Mouse (Mus musculus) MEL (cell line): ENCODE results near the gene Rsph10b. TPM values are rescaled to one million over a fixed set of nuclear protein-coding genes. Genes with fewer than 3 reads are reported as not detected.

Experiments used
- DNase-seq: peaks from one replicate; pipeline ENCODE4 v3.0.0; 2011; ENCODE audit warnings: low read depth, low spot score
- H3K27ac ChIP-seq: 2 replicates; pipeline ENCODE4 v1.5.1; 2012; ENCODE audit warnings: low read depth, mild to moderate bottlenecking, control low read depth, low read length, moderate library complexity; ENCODE audit not compliant: control insufficient read depth
- H3K27me3 ChIP-seq, 2 experiments: fragments of 150-350 bp in 1 of 2; sonication (generic) in 1 of 2; 2 replicates each; pipeline ENCODE4 v1.6.1; 2012; ENCODE audit warnings: low read length in 2 of 2, mild to moderate bottlenecking in 2 of 2, improper control_type of control experiment in 1 of 2, moderate library complexity in 1 of 2; ENCODE audit not compliant: insufficient read depth in 2 of 2, control insufficient read depth in 1 of 2
- H3K36me3 ChIP-seq, 2 experiments: 2 replicates each; pipeline ENCODE4 v1.6.1; 2012 to 2014; ENCODE audit warnings: low read length in 2 of 2, improper control_type of control experiment in 1 of 2, inconsistent platforms in 1 of 2, mild to moderate bottlenecking in 1 of 2; ENCODE audit not compliant: insufficient read depth in 2 of 2, control insufficient read depth in 1 of 2
- H3K4me1 ChIP-seq, 2 experiments: fragments of 150-350 bp in 1 of 2; sonication (generic) in 1 of 2; 2 replicates each; pipeline ENCODE4 v1.6.1; 2012; ENCODE audit warnings: low read length in 2 of 2, improper control_type of control experiment in 1 of 2, mild to moderate bottlenecking in 1 of 2; ENCODE audit not compliant: insufficient read depth in 2 of 2, control insufficient read depth in 1 of 2
- H3K4me3 ChIP-seq, 2 experiments: fragments of 150-350 bp in 1 of 2; sonication (generic) in 1 of 2; 2 replicates each; pipeline ENCODE4 v1.5.1; 2012; ENCODE audit warnings: low read depth in 2 of 2, low read length in 2 of 2, mild to moderate bottlenecking in 2 of 2, moderate library complexity in 2 of 2, control low read depth in 1 of 2, improper control_type of control experiment in 1 of 2; ENCODE audit not compliant: control insufficient read depth in 1 of 2, insufficient read depth in 1 of 2
- H3K79me2 ChIP-seq: 2 replicates; pipeline ENCODE4 v1.6.1; 2012; ENCODE audit warnings: mild to moderate bottlenecking, low read length, moderate library complexity; ENCODE audit not compliant: control insufficient read depth, poor library complexity, insufficient read depth
- H3K9ac ChIP-seq: 2 replicates; pipeline ENCODE4 v1.6.1; 2012; ENCODE audit warnings: low read depth, mild to moderate bottlenecking, control low read depth, low read length, moderate library complexity; ENCODE audit not compliant: control insufficient read depth, poor library complexity, severe bottlenecking
- H3K9me3 ChIP-seq: fragments of 150-350 bp; sonication (generic); replicated peaks from 2 replicates; pipeline ENCODE4 v1.6.1; 2012; ENCODE audit warnings: mild to moderate bottlenecking, low read length, improper control_type of control experiment, moderate library complexity; ENCODE audit not compliant: insufficient read depth
- CTCF ChIP-seq, 3 experiments: IDR thresholded peaks in 2 of 3; conservative IDR thresholded peaks in 1 of 3; 2 replicates each; pipeline ENCODE4 v1.5.1; 2011 to 2012; ENCODE audit warnings: low read length in 3 of 3, low read depth in 2 of 3, mild to moderate bottlenecking in 2 of 3, improper control_type of control experiment in 1 of 3, inconsistent platforms in 1 of 3, mixed read lengths in 1 of 3, moderate library complexity in 1 of 3; ENCODE audit not compliant: control insufficient read depth in 1 of 3, insufficient read depth in 1 of 3, poor library complexity in 1 of 3, severe bottlenecking in 1 of 3
- ETS1 ChIP-seq: IDR thresholded peaks from 2 replicates; pipeline ENCODE4 v1.6.1; 2012; ENCODE audit warnings: low read depth, mild to moderate bottlenecking, inconsistent platforms, low read length, improper control_type of control experiment, moderate library complexity
- HCFC1 ChIP-seq: IDR thresholded peaks from 2 replicates; pipeline ENCODE4 v1.6.1; 2012; ENCODE audit warnings: low read depth, mild to moderate bottlenecking, inconsistent platforms, low read length, improper control_type of control experiment, moderate library complexity
- JUND ChIP-seq: IDR thresholded peaks from 2 replicates; pipeline ENCODE4 v1.6.1; 2011; ENCODE audit warnings: low read depth, mild to moderate bottlenecking, improper control_type of control experiment, low read length
- KAT2A ChIP-seq: conservative IDR thresholded peaks from 2 replicates; pipeline ENCODE4 v1.6.1; 2012; ENCODE audit warnings: low read depth, low read length, improper control_type of control experiment, inconsistent platforms
- MAX ChIP-seq: IDR thresholded peaks from 2 replicates; pipeline ENCODE4 v1.6.1; 2011; ENCODE audit warnings: low read length, improper control_type of control experiment
- MEF2A ChIP-seq: IDR thresholded peaks from 2 replicates; pipeline ENCODE4 v1.6.1; 2014; ENCODE audit warnings: low read depth, mild to moderate bottlenecking, inconsistent platforms, low read length, improper control_type of control experiment; ENCODE audit not compliant: poor library complexity, insufficient replicate concordance, severe bottlenecking; ENCODE audit errors: extremely low read depth
- MYC ChIP-seq: IDR thresholded peaks from 2 replicates; pipeline ENCODE4 v1.6.1; 2011; ENCODE audit warnings: low read depth, mild to moderate bottlenecking, low read length, improper control_type of control experiment, moderate library complexity
- NELFE ChIP-seq: IDR thresholded peaks from 2 replicates; pipeline ENCODE4 v1.6.1; 2011; ENCODE audit warnings: low read depth, low read length, improper control_type of control experiment
- POLR2AphosphoS5 ChIP-seq: IDR thresholded peaks from 2 replicates; pipeline ENCODE4 v1.6.1; 2012; ENCODE audit warnings: low read depth, borderline replicate concordance, mild to moderate bottlenecking, inconsistent platforms, low read length, moderate library complexity, mixed read lengths
- RAD21 ChIP-seq: IDR thresholded peaks from 2 replicates; pipeline ENCODE4 v1.6.1; 2011; ENCODE audit warnings: mild to moderate bottlenecking, low read depth, low read length, improper control_type of control experiment
- RCOR1 ChIP-seq: IDR thresholded peaks from 2 replicates; pipeline ENCODE4 v1.6.1; 2012; ENCODE audit warnings: low read depth, mild to moderate bottlenecking, inconsistent platforms, low read length, improper control_type of control experiment
- TAL1 ChIP-seq: IDR thresholded peaks from 2 replicates; pipeline ENCODE4 v1.6.1; 2012; ENCODE audit warnings: mild to moderate bottlenecking, inconsistent platforms, low read length, moderate library complexity, mixed read lengths
- TBP ChIP-seq: IDR thresholded peaks from 2 replicates; pipeline ENCODE4 v1.8.0; 2011; ENCODE audit warnings: low read depth, low read length, improper control_type of control experiment
- UBTF ChIP-seq: IDR thresholded peaks from 2 replicates; pipeline ENCODE4 v1.6.1; 2012; ENCODE audit warnings: low read depth, mild to moderate bottlenecking, inconsistent platforms, low read length, improper control_type of control experiment, moderate library complexity, borderline replicate concordance; ENCODE audit not compliant: insufficient read depth
- USF1 ChIP-seq: IDR thresholded peaks from 2 replicates; pipeline ENCODE4 v1.6.1; 2014; ENCODE audit warnings: low read depth, mild to moderate bottlenecking, inconsistent platforms, low read length, improper control_type of control experiment, moderate library complexity
- ZKSCAN1 ChIP-seq: IDR thresholded peaks from 2 replicates; pipeline ENCODE4 v1.6.1; 2012; ENCODE audit warnings: low read depth, mild to moderate bottlenecking, inconsistent platforms, low read length, improper control_type of control experiment, moderate library complexity
- ZNF384 ChIP-seq: IDR thresholded peaks from 2 replicates; pipeline ENCODE4 v1.6.1; 2012; ENCODE audit warnings: low read depth, mild to moderate bottlenecking, inconsistent platforms, low read length, improper control_type of control experiment
- polyA plus RNA-seq, 2 experiments: library from polyadenylated mRNA; stranded (reverse) in 1 of 2; unstranded in 1 of 2; fragments of >175 nt in 1 of 2; fragments of >200 nt in 1 of 2; gene quantifications; 2 replicates each; pipeline versions ENCODE4 v1.2.1 to v1.2.4; 2012; ENCODE audit warnings: low replicate concordance in 2 of 2, low read depth in 1 of 2; ENCODE audit not compliant: insufficient read length in 2 of 2, insufficient read depth in 1 of 2, missing spikeins in 1 of 2
- total RNA-seq: library from RNA; depleted of rRNA; stranded (reverse); fragments of 300-350 nt; gene quantifications from 2 replicates; pipeline ENCODE4 v1.2.3, GENCODE M21; 2012

Gene Rsph10b
- total and polyA plus RNA-seq, 3 experiments = 0.04 to 0.17 TPM; not detected in 1

DNA sequence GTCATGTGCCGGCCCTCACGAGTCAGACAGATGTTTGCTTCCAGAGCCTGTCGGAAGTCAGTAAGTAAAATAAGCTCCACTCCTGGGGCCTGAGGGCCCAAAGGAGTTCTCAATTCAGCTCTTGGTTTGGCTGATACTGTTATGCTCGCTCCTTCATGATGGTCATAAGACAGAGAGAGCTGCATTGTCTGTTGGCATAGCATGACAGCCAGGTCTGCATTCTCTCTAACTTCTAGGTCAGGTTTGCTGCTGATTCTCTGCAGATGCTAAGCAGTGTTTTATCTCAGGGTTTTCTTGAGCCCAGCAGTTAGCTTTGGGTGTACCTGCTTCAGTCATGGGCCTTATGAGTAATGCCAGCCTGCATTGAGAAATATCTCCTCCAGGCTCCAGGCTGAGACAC, 3.5 kb upstream of the Rsph10b start:
- H3K4me3 ChIP-seq = no peak overlapping the region
- H3K4me1 ChIP-seq = no peaks in the 10 kb centered on the region
- H3K9me3 ChIP-seq = no peaks in the 10 kb centered on the region
- no peak for DNase-seq
- H3K36me3 ChIP-seq = peaks cover 0 to 3% of the 10 kb centered on the region in 2 experiments; a peak in 2 of 4 replicates
- no peak overlapping the region for H3K27ac ChIP-seq
- H3K9ac ChIP-seq = no peak overlapping the region
- TF ChIP-seq TAL1 (no peak), MAX (no peak), ZNF384 (no peak), ETS1 (no peak), NELFE (no peak), UBTF (no peak), TBP (no peak), MEF2A (no peak), CTCF (IDR thresholded peaks at IDR 0.05 in 2 of 3, conservative IDR thresholded peaks at IDR 0.05 in 1 of 3; ENCODE audit: control insufficient read depth in 1 of 3, insufficient read depth in 1 of 3, low read depth in 2 of 3, low read length in 3 of 3, poor library complexity in 1 of 3, severe bottlenecking in 1 of 3) (no peak), JUND (no peak), RAD21 (no peak), KAT2A (no peak), USF1 (no peak), HCFC1 (no peak), MYC (no peak), RCOR1 (no peak)
- H3K27me3 ChIP-seq = no peaks in the 10 kb centered on the region
- H3K79me2 ChIP-seq = no peaks in the 10 kb centered on the region

DNA sequence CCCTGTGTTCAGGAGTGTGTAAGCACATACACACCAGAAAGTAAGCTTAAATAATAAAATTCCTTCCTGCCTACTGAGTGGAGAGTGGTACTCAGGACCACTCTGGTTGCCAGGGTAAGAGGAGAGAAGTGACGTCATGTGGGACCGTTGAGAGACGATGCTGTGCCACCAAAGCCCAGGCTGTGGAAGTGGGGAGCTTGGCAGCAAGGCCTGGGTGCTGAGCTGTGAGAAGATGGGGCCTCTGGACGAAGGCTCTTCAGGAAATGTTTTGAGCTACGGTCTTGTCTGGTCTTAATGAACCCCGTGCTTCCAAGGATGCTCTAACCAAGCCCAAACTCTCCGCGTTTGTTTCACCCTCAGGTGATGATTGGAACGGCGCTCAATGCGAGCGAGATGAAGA, 2.2 kb upstream of the Rsph10b start:
- Histone ChIP-seq H3K27me3 (no peaks in the 10 kb centered on the region), H3K79me2 (no peaks in the 10 kb centered on the region), H3K9me3 (no peaks in the 10 kb centered on the region), H3K4me3 (no peak overlapping the region), H3K9ac (no peak overlapping the region), H3K4me1 (no peaks in the 10 kb centered on the region), H3K27ac (no peak overlapping the region), H3K36me3 (peaks cover 0 to 3% of the 10 kb centered on the region in 2 experiments; a peak in 2 of 4 replicates)
- DNase-seq = no peak
- TF ChIP-seq POLR2AphosphoS5 (no peak), ZKSCAN1 (no peak)
